Mouse (Mus musculus): ENCODE measurements around the gene Lif.

DNA sequence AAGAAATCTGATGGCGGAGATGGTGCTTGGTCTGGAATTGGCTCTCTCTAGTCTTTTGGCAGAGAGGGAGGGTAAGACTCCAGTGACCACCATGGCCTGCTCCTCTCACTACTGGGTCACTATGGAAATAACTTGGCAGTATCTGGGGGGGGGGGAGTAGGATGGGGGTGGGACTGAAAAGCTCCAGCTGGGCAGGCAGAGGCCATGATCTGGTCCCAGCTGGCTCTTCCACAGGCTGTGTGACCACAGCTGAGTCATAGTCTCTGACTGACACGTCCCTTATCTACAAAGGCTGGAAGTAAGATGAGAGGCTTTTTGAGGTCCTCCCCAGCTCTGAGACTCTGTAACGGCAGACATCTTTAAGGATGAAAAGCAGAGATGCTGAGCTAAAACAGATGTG, 40.4 kb downstream of the Lif start:
- TF ChIP-seq POLR2A (IDR thresholded peaks at IDR 0.05; ENCODE audit: borderline replicate concordance, low read depth, low read length) (no peak), CTCF (IDR thresholded peaks at IDR 0.05; ENCODE audit: low read depth, low read length) (no peak)

Measured in bone marrow macrophage, adult 2 months (primary cell).